Mouse (Mus musculus) hindbrain, embryonic 12.5 days (tissue): ENCODE measurements around the gene Scyl3. TPM values are rescaled to one million over a fixed set of nuclear protein-coding genes. Genes with fewer than 3 reads are reported as not detected.
A peak's percentile ranks its signal among the peaks of the same experiment; 100 is the strongest.

Source experiments
- ATAC-seq: fragments of 200-750 bp; cut with Nextera tagmentation; 2 replicates; pipeline ENCODE4 v1.8.0; 2017; ENCODE audit warnings: moderate TSS enrichment; ENCODE audit not compliant: low FRiP score
- H3K27ac ChIP-seq: fragments of 300-500 bp; sonication (generic); 2 replicates; pipeline ENCODE4 v1.5.1; 2016; ENCODE audit warnings: mild to moderate bottlenecking
- H3K27me3 ChIP-seq: fragments of 300-500 bp; sonication (generic); 2 replicates; pipeline ENCODE4 v1.6.1; 2016; ENCODE audit warnings: mild to moderate bottlenecking
- H3K36me3 ChIP-seq: fragments of 300-500 bp; sonication (generic); 2 replicates; pipeline ENCODE4 v1.6.1; 2016; ENCODE audit warnings: mild to moderate bottlenecking
- H3K4me1 ChIP-seq: fragments of 300-500 bp; sonication (generic); 2 replicates; pipeline ENCODE4 v1.6.1; 2016
- H3K4me2 ChIP-seq: fragments of 300-500 bp; sonication (generic); replicated peaks from 2 replicates; pipeline ENCODE4 v1.6.1; 2016; ENCODE audit warnings: mild to moderate bottlenecking
- H3K4me3 ChIP-seq: fragments of 300-500 bp; sonication (generic); 2 replicates; pipeline ENCODE4 v1.5.1; 2016; ENCODE audit warnings: mild to moderate bottlenecking
- H3K9ac ChIP-seq: fragments of 300-500 bp; sonication (generic); 2 replicates; pipeline ENCODE4 v1.6.1; 2016; ENCODE audit warnings: mild to moderate bottlenecking, moderate library complexity
- H3K9me3 ChIP-seq: fragments of 300-500 bp; sonication (generic); replicated peaks from 2 replicates; pipeline ENCODE4 v1.6.1; 2016; ENCODE audit warnings: mild to moderate bottlenecking
- WGBS: fragments of 180-500 bp; shearing (Covaris S2); methylation state at CpG from one replicate; pipeline ENCODE4 v1.1.7; 2016; 5-methylcytosine and 5-hydroxymethylcytosine counted together
- polyA plus RNA-seq: library from polyadenylated mRNA; unstranded; fragments of >200 nt; fragmentation: Nextera tagmentation; extraction: Ambion mirVana; gene quantifications from 2 replicates; pipeline ENCODE4 v1.2.1, GENCODE M21; 2016

The Scyl3 gene
- 24.0 and 25.3 TPM in 2 replicates for polyA plus RNA-seq

- no peak for ATAC-seq
- Histone ChIP-seq H3K4me1 (peaks cover 12% of the 10 kb centered on the region), H3K4me3 (peak within 1 kb of the TSS; percentile 88), H3K4me2 (peak within 1 kb of the TSS; percentile 69), H3K27me3 (no peaks in the 10 kb centered on the region), H3K9ac (peak within 1 kb of the TSS; percentile 93), H3K27ac (peak within 1 kb of the TSS; percentile 71), H3K9me3 (no peaks in the 10 kb centered on the region), H3K36me3 (peaks cover 6% of the 10 kb centered on the region; the same call in 1 of the 2 replicates)
- WGBS = 75% methylated on average over 7 of the region's 7 CpGs
Measured at GRCm38 (mm10) chr1:163928846-163929245, at the start of gene Scyl3. Gene Scyl3 (plus strand): TSS chr1:163929100.

- H3K36me3 ChIP-seq = no peaks in the 10 kb centered on the region
- H3K9ac ChIP-seq = no peak overlapping the region
- no peaks in the 10 kb centered on the region for H3K9me3 ChIP-seq
- no peaks in the 10 kb centered on the region for H3K27me3 ChIP-seq
- no peak overlapping the region for H3K4me3 ChIP-seq
- H3K4me2 ChIP-seq = no peak overlapping the region
- no peak overlapping the region for H3K27ac ChIP-seq
- no peak for ATAC-seq
- H3K4me1 ChIP-seq = no peaks in the 10 kb centered on the region
Measured at GRCm38 (mm10) chr1:163889629-163890028, 39.3 kb upstream of the Scyl3 start.

DNA sequence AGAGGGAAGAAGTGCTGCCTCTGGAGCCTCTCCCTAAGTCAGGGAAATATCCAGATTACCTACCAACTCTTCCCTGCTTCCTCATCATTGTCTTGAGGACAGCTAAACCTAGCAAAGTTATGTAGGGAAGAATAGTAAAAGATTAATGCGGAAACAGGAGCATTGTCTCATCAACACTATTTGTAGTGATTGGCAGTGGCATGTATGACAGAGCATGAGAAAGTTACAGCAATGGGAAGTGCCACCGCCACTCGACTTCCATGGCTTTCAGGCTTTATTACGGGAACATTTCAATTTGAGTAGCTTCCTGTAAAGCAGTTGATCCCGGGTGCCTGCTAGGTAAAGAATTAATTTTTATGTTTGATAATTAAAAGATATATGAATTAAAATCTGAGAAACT lies 35.6 kb upstream of the Scyl3 start:
- Histone ChIP-seq H3K4me1 (no peaks in the 10 kb centered on the region), H3K9ac (no peak overlapping the region), H3K4me3 (no peak overlapping the region), H3K9me3 (no peaks in the 10 kb centered on the region), H3K36me3 (no peaks in the 10 kb centered on the region), H3K27me3 (no peaks in the 10 kb centered on the region), H3K4me2 (no peak overlapping the region), H3K27ac (no peak overlapping the region)
- ATAC-seq = no peak
- 84% methylated on average over 5 of the region's 5 CpGs for WGBS

- Histone ChIP-seq H3K9ac (no peak overlapping the region), H3K4me1 (no peaks in the 10 kb centered on the region), H3K36me3 (no peaks in the 10 kb centered on the region), H3K27ac (no peak overlapping the region), H3K4me3 (no peak overlapping the region), H3K27me3 (no peaks in the 10 kb centered on the region), H3K4me2 (no peak overlapping the region), H3K9me3 (no peaks in the 10 kb centered on the region)
- WGBS = 75% methylated on average over 11 of the region's 11 CpGs
- no peak for ATAC-seq
Measured at GRCm38 (mm10) chr1:163893774-163894527, 34.9 kb upstream of the Scyl3 start.

- Histone ChIP-seq H3K36me3 (no peaks in the 10 kb centered on the region), H3K27ac (no peak overlapping the region), H3K4me2 (no peak overlapping the region), H3K4me1 (no peaks in the 10 kb centered on the region), H3K27me3 (no peaks in the 10 kb centered on the region), H3K9me3 (no peaks in the 10 kb centered on the region), H3K9ac (no peak overlapping the region), H3K4me3 (no peak overlapping the region)
- 73% methylated on average over 5 of the region's 5 CpGs for WGBS
- ATAC-seq = no peak
Measured at GRCm38 (mm10) chr1:163898291-163898764, 30.6 kb upstream of the Scyl3 start.

- H3K4me1 ChIP-seq = no peaks in the 10 kb centered on the region
- WGBS = 92% methylated on average over 2 of the region's 2 CpGs
- no peak overlapping the region for H3K27ac ChIP-seq
- H3K9ac ChIP-seq = no peak overlapping the region
- ATAC-seq = no peak
- H3K27me3 ChIP-seq = no peaks in the 10 kb centered on the region
- no peak overlapping the region for H3K4me3 ChIP-seq
- no peaks in the 10 kb centered on the region for H3K9me3 ChIP-seq
- H3K4me2 ChIP-seq = no peak overlapping the region
- H3K36me3 ChIP-seq = no peaks in the 10 kb centered on the region
Measured at GRCm38 (mm10) chr1:163899575-163899974, 29.3 kb upstream of the Scyl3 start.

- H3K36me3 ChIP-seq = no peaks in the 10 kb centered on the region
- H3K27ac ChIP-seq = no peak overlapping the region
- no peak overlapping the region for H3K9ac ChIP-seq
- no peak overlapping the region for H3K4me3 ChIP-seq
- no peaks in the 10 kb centered on the region for H3K9me3 ChIP-seq
- no peaks in the 10 kb centered on the region for H3K27me3 ChIP-seq
- H3K4me2 ChIP-seq = no peak overlapping the region
- no peaks in the 10 kb centered on the region for H3K4me1 ChIP-seq
- ATAC-seq = no peak
- WGBS = 87% methylated on average over 2 of the region's 2 CpGs
Measured at GRCm38 (mm10) chr1:163900168-163900567, 28.7 kb upstream of the Scyl3 start.

- Histone ChIP-seq H3K36me3 (no peaks in the 10 kb centered on the region), H3K4me2 (no peak overlapping the region), H3K27ac (no peak overlapping the region), H3K9me3 (no peaks in the 10 kb centered on the region), H3K4me3 (no peak overlapping the region), H3K27me3 (no peaks in the 10 kb centered on the region), H3K4me1 (no peaks in the 10 kb centered on the region), H3K9ac (no peak overlapping the region)
- WGBS = 92% methylated on average over 3 of the region's 3 CpGs
- ATAC-seq = no peak
Measured at GRCm38 (mm10) chr1:163903411-163903810, 25.5 kb upstream of the Scyl3 start.

GRCm38 (mm10) chr1:163907007-163907811 lies 21.7 kb upstream of the Scyl3 start:
- H3K4me2 ChIP-seq = no peak overlapping the region
- WGBS = 67% methylated on average over 4 of the region's 4 CpGs
- H3K27ac ChIP-seq = no peak overlapping the region
- no peaks in the 10 kb centered on the region for H3K36me3 ChIP-seq
- no peaks in the 10 kb centered on the region for H3K4me1 ChIP-seq
- H3K9me3 ChIP-seq = no peaks in the 10 kb centered on the region
- no peaks in the 10 kb centered on the region for H3K27me3 ChIP-seq
- no peak overlapping the region for H3K4me3 ChIP-seq
- no peak overlapping the region for H3K9ac ChIP-seq
- ATAC-seq = no peak

GRCm38 (mm10) chr1:163908389-163908788 lies 20.5 kb upstream of the Scyl3 start:
- 71% methylated on average over 11 of the region's 11 CpGs for WGBS
- H3K4me1 ChIP-seq = no peaks in the 10 kb centered on the region
- no peaks in the 10 kb centered on the region for H3K36me3 ChIP-seq
- no peaks in the 10 kb centered on the region for H3K9me3 ChIP-seq
- no peaks in the 10 kb centered on the region for H3K27me3 ChIP-seq
- H3K4me3 ChIP-seq = no peak overlapping the region
- no peak overlapping the region for H3K4me2 ChIP-seq
- no peak overlapping the region for H3K9ac ChIP-seq
- no peak overlapping the region for H3K27ac ChIP-seq
- ATAC-seq = no peak

DNA sequence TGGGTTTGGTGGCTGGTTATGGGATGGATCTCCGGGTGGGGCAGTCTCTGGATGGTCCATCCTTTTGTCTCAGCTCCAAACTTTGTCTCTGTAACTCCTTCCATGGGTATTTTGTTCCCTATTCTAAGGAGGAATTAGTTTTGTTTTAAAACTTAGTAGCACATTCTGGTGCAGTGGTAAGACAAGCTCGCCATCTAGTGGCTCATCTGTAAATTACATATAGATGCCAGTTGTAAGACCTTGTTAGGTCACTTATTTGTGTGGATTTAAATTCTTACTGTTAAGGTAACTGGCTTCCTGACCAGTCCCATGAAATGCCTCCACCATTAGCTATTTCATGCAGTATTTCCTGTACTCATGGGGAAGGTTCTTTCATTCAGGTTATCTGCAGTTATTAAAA lies 18.6 kb upstream of the Scyl3 start:
- H3K4me3 ChIP-seq = no peak overlapping the region
- H3K4me1 ChIP-seq = no peaks in the 10 kb centered on the region
- no peaks in the 10 kb centered on the region for H3K9me3 ChIP-seq
- H3K9ac ChIP-seq = no peak overlapping the region
- H3K27me3 ChIP-seq = no peaks in the 10 kb centered on the region
- WGBS = 6% methylated on average over 2 of the region's 2 CpGs
- 0 out of 2 replicates have a peak, but pooled peaks have one; percentile 38 for ATAC-seq
- no peak overlapping the region for H3K27ac ChIP-seq
- H3K36me3 ChIP-seq = no peaks in the 10 kb centered on the region
- H3K4me2 ChIP-seq = no peak overlapping the region

DNA sequence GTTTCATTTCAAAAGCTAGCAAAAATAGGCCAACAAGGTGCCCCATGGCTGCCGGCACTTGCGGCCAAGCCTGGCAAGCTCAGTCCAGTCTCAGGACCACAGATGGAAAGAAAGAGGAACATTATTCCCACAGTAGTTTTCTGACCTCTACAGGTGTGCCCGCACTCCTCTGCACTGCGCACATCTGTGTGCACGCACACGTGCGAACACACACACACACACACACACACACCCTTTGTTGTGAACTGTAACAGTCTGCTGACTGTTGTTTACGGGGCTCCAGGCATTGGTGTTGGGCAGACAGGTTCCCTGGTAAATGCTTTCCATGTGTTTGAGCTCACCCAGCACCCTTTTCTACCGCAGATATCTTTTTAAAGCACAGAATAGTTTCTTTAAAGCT lies 18.1 kb upstream of the Scyl3 start:
- Histone ChIP-seq H3K4me3 (no peak overlapping the region), H3K27ac (no peak overlapping the region), H3K9me3 (no peaks in the 10 kb centered on the region), H3K4me1 (no peaks in the 10 kb centered on the region), H3K36me3 (peaks cover 3% of the 10 kb centered on the region), H3K9ac (no peak overlapping the region), H3K27me3 (no peaks in the 10 kb centered on the region), H3K4me2 (no peak overlapping the region)
- no peak; the same call in 1 of the 2 replicates for ATAC-seq
- WGBS = 90% methylated on average over 9 of the region's 9 CpGs
